Comparison of ENCODE assay signal across 23 mouse cellular contexts in the genomic region with DNA sequence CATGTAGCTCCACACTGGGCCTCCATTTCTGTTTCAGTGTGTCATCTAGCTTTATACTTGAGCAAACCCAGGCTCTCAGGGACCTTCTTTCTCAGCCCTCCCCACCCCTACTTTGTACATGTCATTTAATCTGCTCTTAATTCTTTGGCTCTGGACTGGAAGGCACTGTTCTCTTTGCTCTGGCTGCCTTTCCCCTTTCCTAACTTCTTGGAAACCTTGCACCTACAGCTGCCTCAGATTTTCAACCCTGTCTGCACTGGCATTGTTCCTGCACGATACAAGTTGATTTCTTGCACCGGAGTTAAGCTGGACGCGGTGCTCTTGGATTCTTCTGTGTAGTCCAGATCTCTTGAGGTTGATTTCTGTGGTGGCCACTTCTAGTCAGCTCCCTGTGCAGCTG. TPM values are rescaled to one million over a fixed set of nuclear protein-coding genes. Genes with fewer than 3 reads are reported as not detected.
DNase-seq lines count a peak whose midpoint lies in the region; ATAC-seq and TF ChIP-seq lines count a peak whose summit lies in the region.
"Had no signal": no experiment of that assay in that cellular context is flagged by ENCODE, and none has a peak within 500 bp of the region (broad histone marks: within the 10 kb centered on the region; RNA-seq: fewer than 3 reads in every experiment).

No protein-coding gene starts in this region.

- 94% methylated on average over 4 of the region's 4 CpGs for WGBS in stomach, embryonic 14.5 days
- 68% methylated on average over 4 of the region's 4 CpGs for WGBS in stomach, postnatal 0 days

- H3K27me3 ChIP-seq in stomach, embryonic 14.5 days (ENCODE audit: control insufficient read depth, insufficient read depth, low read length), result no peaks in the 10 kb centered on the region
- no peaks in the 10 kb centered on the region for H3K27me3 ChIP-seq in stomach, postnatal 0 days (ENCODE audit: control insufficient read depth, insufficient read depth, low read length)
- H3K27me3 ChIP-seq: CH12.LX; embryonic facial prominence, embryonic 13.5 days; heart, embryonic 13.5 days; hindbrain, embryonic 12.5 days; limb, embryonic 15.5 days; megakaryocyte, embryonic 14.5 days; midbrain, embryonic 15.5 days had no signal

- H3K4me1 ChIP-seq in stomach, embryonic 14.5 days (ENCODE audit: control insufficient read depth, insufficient read depth, low read length), result peaks cover 10% of the 10 kb centered on the region; the same call in 1 of the 2 replicates
- H3K4me1 ChIP-seq in stomach, postnatal 0 days (replicated peaks; ENCODE audit: control insufficient read depth, insufficient read depth), result peaks cover 2% of the 10 kb centered on the region; the same call in 1 of the 2 replicates

- no peak for TF ChIP-seq EP300 in stomach, postnatal 0 days (optimal IDR thresholded peaks at IDR 0.05)

- H3K27ac ChIP-seq in stomach, embryonic 14.5 days (ENCODE audit: low read length), result no peak overlapping the region
- no peak overlapping the region for H3K27ac ChIP-seq in stomach, postnatal 0 days (replicated peaks)
- H3K27ac ChIP-seq: embryonic facial prominence, embryonic 13.5 days; heart, embryonic 13.5 days; hindbrain, embryonic 12.5 days; limb, embryonic 15.5 days; midbrain, embryonic 15.5 days had no signal

- H3K9me3 ChIP-seq in stomach, embryonic 14.5 days (ENCODE audit: control insufficient read depth, low read depth, low read length), result no peaks in the 10 kb centered on the region
- H3K9me3 ChIP-seq in stomach, postnatal 0 days (ENCODE audit: control insufficient read depth, low read length), result no peaks in the 10 kb centered on the region
- H3K9me3 ChIP-seq: embryonic facial prominence, embryonic 13.5 days; heart, embryonic 13.5 days; hindbrain, embryonic 12.5 days; limb, embryonic 15.5 days; megakaryocyte, embryonic 14.5 days; midbrain, embryonic 15.5 days had no signal

- peaks cover 5% of the 10 kb centered on the region; the same call in 1 of the 2 replicates for H3K36me3 ChIP-seq in stomach, embryonic 14.5 days (ENCODE audit: control insufficient read depth, insufficient read depth, low read length)
- no peaks in the 10 kb centered on the region for H3K36me3 ChIP-seq in stomach, postnatal 0 days (ENCODE audit: control insufficient read depth, insufficient read depth, low read length)

- H3K9ac ChIP-seq in stomach, embryonic 14.5 days (replicated peaks; ENCODE audit: low read depth, low read length), result no peak overlapping the region
- H3K9ac ChIP-seq in stomach, postnatal 0 days (ENCODE audit: low read length), result no peak overlapping the region
- H3K9ac ChIP-seq: embryonic facial prominence, embryonic 13.5 days; heart, embryonic 13.5 days; hindbrain, embryonic 12.5 days; limb, embryonic 15.5 days; liver, postnatal 0 days; midbrain, embryonic 15.5 days had no signal

- H3K4me2 ChIP-seq in stomach, embryonic 14.5 days (replicated peaks; ENCODE audit: low read depth, low read length), result no peak overlapping the region
- no peak overlapping the region for H3K4me2 ChIP-seq in stomach, postnatal 0 days (replicated peaks; ENCODE audit: low read depth)
- H3K4me2 ChIP-seq: embryonic facial prominence, embryonic 13.5 days; heart, embryonic 13.5 days; hindbrain, embryonic 12.5 days; limb, embryonic 15.5 days; midbrain, embryonic 15.5 days had no signal

- intact Hi-C loops in heart, postnatal 36 days (cut with DNase I), result no loop called here

- no peak overlapping the region for H3K4me3 ChIP-seq in stomach, embryonic 14.5 days (ENCODE audit: low read depth, low read length)
- H3K4me3 ChIP-seq in stomach, postnatal 0 days (ENCODE audit: low read depth, low read length), result no peak overlapping the region
- H3K4me3 ChIP-seq: embryonic facial prominence, embryonic 13.5 days; heart, embryonic 13.5 days; hindbrain, embryonic 12.5 days; limb, embryonic 15.5 days; megakaryocyte, embryonic 14.5 days; midbrain, embryonic 15.5 days; myocyte had no signal

- DNase-seq in gastrocnemius, adult 18-20 months (ENCODE audit: low spot score), result peak; percentile 79
- DNase-seq in gastrocnemius, postnatal 10 days, result no peak
- no peak for DNase-seq in stomach, postnatal 0 days (ENCODE audit: low spot score)
- peak; percentile 24 to 50 for DNase-seq in gastrocnemius, adult 8-10 months (ENCODE audit: low spot score in 2 of 2)
- DNase-seq in heart, postnatal 36 days, result peak; percentile 13 to 18
- DNase-seq: cerebellum, adult 9-11 months; kidney, adult 9 months; kidney, postnatal 25 days; liver, postnatal 0 days; lung, postnatal 14 days; thymus, postnatal 14 days had no signal

- no peak for TF ChIP-seq CTCF in stomach, postnatal 0 days (IDR thresholded peaks at IDR 0.05; ENCODE audit: low read depth)

- 0 out of 2 replicates have a peak, but pooled peaks have one; percentile 28 for ATAC-seq in stomach, embryonic 14.5 days (ENCODE audit: insufficient number of reproducible peaks, insufficient read depth, low FRiP score, low read depth)
- ATAC-seq in stomach, postnatal 0 days (ENCODE audit: low FRiP score, low TSS enrichment), result no peak
- no peak for ATAC-seq in megakaryocyte progenitor cell, adult 5-6 weeks (replicated peaks; ENCODE audit: poor library complexity)
- no peak for ATAC-seq in granulocyte monocyte progenitor cell, adult 5-6 weeks (replicated peaks; ENCODE audit: poor library complexity, severe bottlenecking)
- ATAC-seq: inflammation-experienced regulatory T-cells, adult 6 months; liver, postnatal 0 days; midbrain, embryonic 15.5 days had no signal

RNA-seq across cellular contexts. Expression of gene Glrx3, which starts 5.5 kb away (rescaled TPM):
- total RNA-seq in gastrocnemius, adult 18-20 months (2021), result 100 to 1,000 TPM; 121 to 128 TPM
- total RNA-seq in gastrocnemius, postnatal 10 days (2021), result 10 to 100 TPM; 90.2 to 93.9 TPM
- polyA plus RNA-seq in stomach, embryonic 14.5 days (2014; fragmentation: Nextera tagmentation; extraction: Ambion mirVana), result 254 and 270 TPM in 2 replicates
- 142 and 149 TPM in 2 replicates for polyA plus RNA-seq in stomach, postnatal 0 days (2015; fragmentation: Nextera tagmentation; extraction: Ambion mirVana)
- total RNA-seq in gastrocnemius, adult 8-10 months (2022), result 100 to 1,000 TPM; 122 to 152 (median 140) TPM
- 100 to 1,000 TPM; 140 to 143 TPM for total RNA-seq in heart, postnatal 36 days (2021)
- 135 and 136 TPM in 2 replicates for total RNA-seq in megakaryocyte progenitor cell, adult 5-6 weeks (2015)
- 179 and 183 TPM in 2 replicates for total RNA-seq in megakaryocyte progenitor cell, adult 5-6 weeks (2017)
- total RNA-seq in granulocyte monocyte progenitor cell, adult 5-6 weeks (2014; fragmentation: Nextera tagmentation), result 116 and 124 TPM in 2 replicates
- 181 and 185 TPM in 2 replicates for total RNA-seq in granulocyte monocyte progenitor cell, adult 5-6 weeks (2017)

RNA-seq across cellular contexts. Expression of gene 9430038I01Rik, which starts 32.4 kb away (rescaled TPM):
- total RNA-seq in gastrocnemius, adult 18-20 months (2021), result 1 to 10 TPM; 3.7 to 4.1 TPM
- 1 to 10 TPM; 4.4 TPM for total RNA-seq in gastrocnemius, postnatal 10 days (2021)
- 26.7 and 33.7 TPM in 2 replicates for polyA plus RNA-seq in stomach, embryonic 14.5 days (2014; fragmentation: Nextera tagmentation; extraction: Ambion mirVana)
- polyA plus RNA-seq in stomach, postnatal 0 days (2015; fragmentation: Nextera tagmentation; extraction: Ambion mirVana), result 20.5 and 20.6 TPM in 2 replicates
- total RNA-seq in gastrocnemius, adult 8-10 months (2022), result 1 to 10 TPM; 3.0 to 4.9 (median 4.3) TPM
- 10 to 100 TPM in 1 of 2 experiments, 1 to 10 TPM in 1; 7.9 to 11.0 TPM for total RNA-seq in heart, postnatal 36 days (2021)
- 13.1 and 16.8 TPM in 2 replicates for total RNA-seq in megakaryocyte progenitor cell, adult 5-6 weeks (2015)
- 11.8 and 16.3 TPM in 2 replicates for total RNA-seq in megakaryocyte progenitor cell, adult 5-6 weeks (2017)
- 8.6 and 11.3 TPM in 2 replicates for total RNA-seq in granulocyte monocyte progenitor cell, adult 5-6 weeks (2014; fragmentation: Nextera tagmentation)
- total RNA-seq in granulocyte monocyte progenitor cell, adult 5-6 weeks (2017), result 15.9 and 16.2 TPM in 2 replicates

Comparison
In these comparisons a context has a peak if more than half of its experiments do, and no peak if none do; other contexts are left out.
1. DNase-seq: peak in gastrocnemius, adult 18-20 months (single experiment), gastrocnemius, adult 8-10 months (2 of 2) and heart, postnatal 36 days (2 of 2); none in gastrocnemius, postnatal 10 days (single experiment) and stomach, postnatal 0 days (single experiment).